Mouse (Mus musculus): ENCODE data around the gene Ralb. TPM values are rescaled to one million over a fixed set of nuclear protein-coding genes. Genes with fewer than 3 reads are reported as not detected.

The Ralb gene
- polyA plus RNA-seq, 2 experiments = 49.4 to 110 TPM

DNA sequence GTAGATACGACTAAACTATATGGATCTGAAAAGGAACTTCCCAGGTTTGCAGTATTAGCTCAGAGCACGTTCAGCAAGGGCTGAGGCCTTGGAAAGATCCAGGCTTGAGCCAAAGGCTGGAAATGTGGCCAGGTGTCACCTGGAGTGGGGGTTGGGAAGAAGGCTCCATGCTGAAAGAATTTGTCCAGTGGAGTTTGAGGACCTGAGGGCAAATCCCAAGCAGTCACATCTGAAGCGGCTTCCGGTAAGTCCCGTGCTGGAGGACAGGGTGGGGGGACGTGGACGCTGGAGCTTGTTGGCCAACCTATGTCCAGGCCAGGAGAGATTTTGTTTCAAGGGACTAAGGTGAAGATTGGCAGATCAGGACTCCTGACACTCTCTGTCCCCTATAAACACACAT lies 19.2 kb upstream of the Ralb start:
- Histone ChIP-seq H3K9me3 (ENCODE audit: control insufficient read depth, low read length) (peaks cover 9% of the 10 kb centered on the region; the same call in 1 of the 2 replicates), H3K27me3 (ENCODE audit: control insufficient read depth, insufficient read depth, low read length) (no peaks in the 10 kb centered on the region), H3K4me1 (ENCODE audit: control insufficient read depth, insufficient read depth, low read length) (peaks cover 16% of the 10 kb centered on the region), H3K36me3 (ENCODE audit: control insufficient read depth, insufficient read depth, low read length) (peaks cover 20% of the 10 kb centered on the region), H3K4me2 (replicated peaks; ENCODE audit: low read depth, low read length, severe bottlenecking) (no peak overlapping the region), H3K4me3 (replicated peaks; ENCODE audit: low read length) (no peak overlapping the region), H3K27ac (replicated peaks; ENCODE audit: low read depth, low read length) (no peak overlapping the region), H3K9ac (ENCODE audit: low read depth, low read length, severe bottlenecking) (no peak overlapping the region)
- TF ChIP-seq POLR2A (IDR thresholded peaks at IDR 0.05; ENCODE audit: borderline replicate concordance, extremely low read depth, insufficient read depth, insufficient read length) = no peak
- ATAC-seq (ENCODE audit: low FRiP score, low read depth) (no peak), DNase-seq (ENCODE audit: low spot score) (no peak)
- 79% methylated on average over 7 of the region's 7 CpGs for WGBS

DNA sequence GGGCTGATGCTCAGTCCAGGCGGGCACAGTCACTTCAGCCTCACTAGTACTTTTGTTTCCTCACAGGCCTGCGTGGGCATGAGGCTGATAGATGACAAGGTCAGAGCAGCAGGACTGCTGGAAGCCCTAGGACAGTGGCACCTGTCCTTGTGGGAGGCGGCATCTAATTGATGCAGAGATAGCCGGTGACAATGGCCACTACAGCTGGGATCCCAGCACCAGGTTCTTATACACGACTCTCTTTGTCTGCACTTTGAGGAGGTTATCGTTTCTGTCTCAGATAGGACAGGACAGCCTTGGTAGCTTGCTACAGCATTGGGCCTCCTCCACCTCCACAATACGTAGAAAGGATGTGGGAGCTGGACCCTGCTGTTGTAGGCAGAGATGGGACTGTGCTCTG lies 18.8 kb upstream of the Ralb start:
- Histone ChIP-seq H3K9me3 (ENCODE audit: control insufficient read depth, low read length) (peaks cover 9% of the 10 kb centered on the region; the same call in 1 of the 2 replicates), H3K4me3 (replicated peaks; ENCODE audit: low read length) (no peak overlapping the region), H3K4me2 (replicated peaks; ENCODE audit: low read depth, low read length, severe bottlenecking) (no peak overlapping the region), H3K4me1 (ENCODE audit: control insufficient read depth, insufficient read depth, low read length) (peaks cover 16% of the 10 kb centered on the region), H3K36me3 (ENCODE audit: control insufficient read depth, insufficient read depth, low read length) (peaks cover 16% of the 10 kb centered on the region), H3K27me3 (ENCODE audit: control insufficient read depth, insufficient read depth, low read length) (no peaks in the 10 kb centered on the region), H3K9ac (ENCODE audit: low read depth, low read length, severe bottlenecking) (no peak overlapping the region), H3K27ac (replicated peaks; ENCODE audit: low read depth, low read length) (no peak overlapping the region)
- 91% methylated on average over 7 of the region's 7 CpGs for WGBS
- no peak for TF ChIP-seq POLR2A (IDR thresholded peaks at IDR 0.05; ENCODE audit: borderline replicate concordance, extremely low read depth, insufficient read depth, insufficient read length)
- ATAC-seq (ENCODE audit: low FRiP score, low read depth) (no peak), DNase-seq (ENCODE audit: low spot score) (no peak)

DNA sequence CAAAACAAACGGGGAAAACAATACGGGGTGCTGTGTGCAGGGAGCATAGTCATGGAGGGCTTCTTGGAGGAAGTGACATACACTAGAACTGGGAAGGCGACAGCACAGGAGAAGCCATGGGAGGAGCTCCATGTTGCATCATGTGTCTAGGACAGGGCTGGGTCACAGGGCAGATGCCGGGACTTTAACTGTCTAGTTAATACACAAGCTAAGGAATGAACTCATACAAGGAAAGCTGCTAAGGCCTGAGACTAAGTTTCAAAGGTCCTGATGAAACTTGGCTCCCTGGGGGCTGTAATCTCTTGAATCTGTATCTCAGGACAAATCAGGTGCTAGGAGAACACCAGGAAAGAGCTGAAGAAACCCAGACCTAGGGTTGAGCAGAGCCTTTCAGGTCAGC lies 18.1 kb upstream of the Ralb start:
- Histone ChIP-seq H3K9ac (ENCODE audit: low read depth, low read length, severe bottlenecking) (no peak overlapping the region), H3K4me2 (replicated peaks; ENCODE audit: low read depth, low read length, severe bottlenecking) (no peak overlapping the region), H3K36me3 (ENCODE audit: control insufficient read depth, insufficient read depth, low read length) (peaks cover 11% of the 10 kb centered on the region), H3K27me3 (ENCODE audit: control insufficient read depth, insufficient read depth, low read length) (no peaks in the 10 kb centered on the region), H3K4me1 (ENCODE audit: control insufficient read depth, insufficient read depth, low read length) (peaks cover 16% of the 10 kb centered on the region), H3K9me3 (ENCODE audit: control insufficient read depth, low read length) (peaks cover 8% of the 10 kb centered on the region; the same call in 1 of the 2 replicates), H3K4me3 (replicated peaks; ENCODE audit: low read length) (no peak overlapping the region), H3K27ac (replicated peaks; ENCODE audit: low read depth, low read length) (no peak overlapping the region)
- no peak for ATAC-seq (ENCODE audit: low FRiP score, low read depth)
- DNase-seq (ENCODE audit: low spot score) = no peak
- 81% methylated on average over 4 of the region's 4 CpGs for WGBS
- TF ChIP-seq POLR2A (IDR thresholded peaks at IDR 0.05; ENCODE audit: borderline replicate concordance, extremely low read depth, insufficient read depth, insufficient read length) = no peak

DNA sequence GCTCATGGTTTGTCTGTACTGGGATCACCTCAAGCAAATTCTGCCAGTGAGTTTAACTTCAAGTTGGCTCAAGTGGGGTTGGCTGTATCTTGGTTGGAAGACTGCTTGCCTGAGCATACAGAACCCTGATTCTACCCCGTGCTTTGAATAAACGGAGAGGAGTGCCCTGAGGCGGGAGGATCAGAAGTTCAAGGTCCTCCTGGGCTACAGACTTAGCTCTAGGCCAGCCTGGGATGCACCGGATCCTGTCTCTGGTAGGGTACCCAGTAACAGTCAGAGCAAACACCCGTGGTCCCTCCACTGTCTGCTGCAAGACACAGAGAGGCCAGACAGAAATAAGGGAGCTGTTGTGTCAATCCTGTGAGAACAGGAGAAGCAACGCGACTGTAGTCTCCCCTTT lies 17.1 kb upstream of the Ralb start:
- Histone ChIP-seq H3K4me3 (replicated peaks; ENCODE audit: low read length) (no peak overlapping the region), H3K4me2 (replicated peaks; ENCODE audit: low read depth, low read length, severe bottlenecking) (no peak overlapping the region), H3K9me3 (ENCODE audit: control insufficient read depth, low read length) (no peaks in the 10 kb centered on the region), H3K4me1 (ENCODE audit: control insufficient read depth, insufficient read depth, low read length) (peaks cover 15% of the 10 kb centered on the region), H3K27ac (replicated peaks; ENCODE audit: low read depth, low read length) (no peak overlapping the region), H3K27me3 (ENCODE audit: control insufficient read depth, insufficient read depth, low read length) (no peaks in the 10 kb centered on the region), H3K36me3 (ENCODE audit: control insufficient read depth, insufficient read depth, low read length) (peaks cover under 1% of the 10 kb centered on the region; the same call in 1 of the 2 replicates), H3K9ac (ENCODE audit: low read depth, low read length, severe bottlenecking) (no peak overlapping the region)
- ATAC-seq (ENCODE audit: low FRiP score, low read depth) (no peak), DNase-seq (ENCODE audit: low spot score) (no peak)
- TF ChIP-seq POLR2A (IDR thresholded peaks at IDR 0.05; ENCODE audit: borderline replicate concordance, extremely low read depth, insufficient read depth, insufficient read length) = no peak
- 81% methylated on average over 7 of the region's 7 CpGs for WGBS

DNA sequence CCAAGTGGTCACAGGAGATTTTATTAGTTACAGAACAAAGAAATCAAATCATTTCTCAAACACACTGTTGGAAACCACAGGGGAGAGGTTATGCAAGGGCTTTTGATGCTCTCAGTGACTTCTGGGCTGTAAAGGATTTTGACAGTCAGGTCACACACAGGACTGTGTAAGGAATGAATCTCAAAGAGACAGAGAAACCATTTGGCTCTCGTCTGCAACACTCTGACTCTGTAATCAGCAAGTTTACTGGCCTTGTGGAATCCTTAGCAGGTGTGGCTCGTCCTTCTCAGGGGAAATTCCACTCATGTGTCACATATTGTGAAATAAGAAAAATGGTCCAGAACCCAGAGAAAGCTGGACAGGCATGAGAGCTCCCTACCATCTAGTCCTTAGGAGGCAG lies 16.4 kb upstream of the Ralb start:
- no peak overlapping the region; the same call in 1 of the 2 replicates for H3K27ac ChIP-seq (replicated peaks; ENCODE audit: low read depth, low read length)
- WGBS = 33% methylated on average over 2 of the region's 2 CpGs
- no peak overlapping the region for H3K4me3 ChIP-seq (replicated peaks; ENCODE audit: low read length)
- H3K4me1 ChIP-seq (ENCODE audit: control insufficient read depth, insufficient read depth, low read length) = peaks cover 9% of the 10 kb centered on the region
- no peaks in the 10 kb centered on the region for H3K9me3 ChIP-seq (ENCODE audit: control insufficient read depth, low read length)
- no peak for TF ChIP-seq POLR2A (IDR thresholded peaks at IDR 0.05; ENCODE audit: borderline replicate concordance, extremely low read depth, insufficient read depth, insufficient read length)
- no peak overlapping the region for H3K9ac ChIP-seq (ENCODE audit: low read depth, low read length, severe bottlenecking)
- DNase-seq (ENCODE audit: low spot score) = no peak
- no peak for ATAC-seq (ENCODE audit: low FRiP score, low read depth)
- H3K36me3 ChIP-seq (ENCODE audit: control insufficient read depth, insufficient read depth, low read length) = no peaks in the 10 kb centered on the region
- no peak overlapping the region for H3K4me2 ChIP-seq (replicated peaks; ENCODE audit: low read depth, low read length, severe bottlenecking)
- no peaks in the 10 kb centered on the region for H3K27me3 ChIP-seq (ENCODE audit: control insufficient read depth, insufficient read depth, low read length)

DNA sequence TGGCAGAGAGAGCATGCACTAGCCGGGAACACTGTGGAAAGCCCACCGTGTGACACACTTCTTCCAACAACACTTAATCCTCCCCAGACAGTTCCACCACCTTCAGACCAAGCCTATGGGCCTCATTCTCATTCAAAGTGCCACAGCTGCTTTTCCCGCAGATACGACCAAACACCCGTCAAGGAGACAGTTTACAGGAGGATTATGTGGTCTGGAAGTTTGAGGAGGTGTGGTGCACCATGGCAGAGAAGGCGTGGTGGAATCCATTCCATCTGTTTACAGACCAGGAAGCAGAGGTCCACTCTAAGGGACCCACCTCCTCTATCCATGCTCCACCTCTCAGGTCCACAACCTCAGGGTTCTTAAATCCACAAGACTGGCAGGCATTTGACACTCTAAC lies 14.7 kb upstream of the Ralb start:
- no peak for TF ChIP-seq POLR2A (IDR thresholded peaks at IDR 0.05; ENCODE audit: borderline replicate concordance, extremely low read depth, insufficient read depth, insufficient read length)
- DNase-seq (ENCODE audit: low spot score) = no peak
- Histone ChIP-seq H3K4me1 (ENCODE audit: control insufficient read depth, insufficient read depth, low read length) (no peaks in the 10 kb centered on the region), H3K4me2 (replicated peaks; ENCODE audit: low read depth, low read length, severe bottlenecking) (no peak overlapping the region), H3K27me3 (ENCODE audit: control insufficient read depth, insufficient read depth, low read length) (no peaks in the 10 kb centered on the region), H3K9me3 (ENCODE audit: control insufficient read depth, low read length) (no peaks in the 10 kb centered on the region), H3K9ac (ENCODE audit: low read depth, low read length, severe bottlenecking) (no peak overlapping the region), H3K27ac (replicated peaks; ENCODE audit: low read depth, low read length) (no peak overlapping the region), H3K4me3 (replicated peaks; ENCODE audit: low read length) (no peak overlapping the region), H3K36me3 (ENCODE audit: control insufficient read depth, insufficient read depth, low read length) (no peaks in the 10 kb centered on the region)
- no peak for ATAC-seq (ENCODE audit: low FRiP score, low read depth)
- 67% methylated on average over 6 of the region's 6 CpGs for WGBS
